Mouse (Mus musculus) myocyte (in vitro differentiated cells): ENCODE measurements around the gene Dpysl4. TPM values are rescaled to one million over a fixed set of nuclear protein-coding genes. Genes with fewer than 3 reads are reported as not detected.

ENCODE experiments used
- H3K27me3 ChIP-seq: one replicate; pipeline ENCODE4 v1.6.1; 2011; ENCODE audit not compliant: control insufficient read depth, insufficient read depth, insufficient read length
- H3K36me3 ChIP-seq: one replicate; pipeline ENCODE4 v1.6.1; 2011; ENCODE audit not compliant: control insufficient read depth, insufficient read depth
- H3K4me2 ChIP-seq: one replicate; pipeline ENCODE4 v1.6.1; 2011; ENCODE audit warnings: low read depth, control low read depth
- H3K4me3 ChIP-seq: one replicate; pipeline ENCODE4 v1.5.1; 2011; ENCODE audit warnings: mild to moderate bottlenecking, control low read depth, moderate library complexity
- H3K79me2 ChIP-seq: one replicate; pipeline ENCODE4 v1.6.1; 2011; ENCODE audit not compliant: control insufficient read depth, insufficient read depth
- H3ac ChIP-seq: one replicate; pipeline ENCODE4 v1.6.1; 2011; ENCODE audit not compliant: control insufficient read depth, insufficient read length
- CEBPB ChIP-seq: IDR thresholded peaks from 2 replicates; pipeline ENCODE4 v1.6.1; 2011; ENCODE audit warnings: mild to moderate bottlenecking, moderate library complexity; ENCODE audit not compliant: poor library complexity, insufficient read depth, severe bottlenecking
- E2F4 ChIP-seq: IDR thresholded peaks from one replicate; pipeline ENCODE4 v1.6.1; 2011; ENCODE audit warnings: mild to moderate bottlenecking, control low read depth, moderate library complexity; ENCODE audit not compliant: insufficient read depth
- MAX ChIP-seq: IDR thresholded peaks from one replicate; pipeline ENCODE4 v1.6.1; 2011; ENCODE audit warnings: low read depth, mild to moderate bottlenecking, control low read depth
- MYOD1 ChIP-seq, 3 experiments: IDR thresholded peaks; one replicate each; pipeline ENCODE4 v1.6.1; 2011; ENCODE audit warnings: control low read depth in 2 of 3, low read depth in 2 of 3, mild to moderate bottlenecking in 2 of 3, moderate library complexity in 1 of 3; ENCODE audit not compliant: insufficient read length in 2 of 3, control insufficient read depth in 1 of 3
- MYOG ChIP-seq, 3 experiments: IDR thresholded peaks; one replicate each; pipeline ENCODE4 v1.6.1; 2011; ENCODE audit warnings: control low read depth in 2 of 3, low read depth in 2 of 3, mild to moderate bottlenecking in 2 of 3; ENCODE audit not compliant: insufficient read length in 2 of 3, control insufficient read depth in 1 of 3, insufficient read depth in 1 of 3
- POLR2A ChIP-seq: IDR thresholded peaks from one replicate; pipeline ENCODE4 v1.6.1; 2011; ENCODE audit warnings: low read depth, mild to moderate bottlenecking, control low read depth, moderate library complexity; ENCODE audit not compliant: insufficient read length
- POLR2AphosphoS2 ChIP-seq: IDR thresholded peaks from one replicate; pipeline ENCODE4 v1.6.1; 2011; ENCODE audit warnings: low read depth, control low read depth; ENCODE audit not compliant: insufficient read length
- REST ChIP-seq: IDR thresholded peaks from one replicate; pipeline ENCODE4 v1.6.1; 2011; ENCODE audit warnings: mild to moderate bottlenecking, control low read depth, moderate library complexity; ENCODE audit not compliant: insufficient read depth, insufficient read length
- SRF ChIP-seq: IDR thresholded peaks from one replicate; pipeline ENCODE4 v1.6.1; 2011; ENCODE audit warnings: low read depth; ENCODE audit not compliant: control insufficient read depth, insufficient read length
- TCF12 ChIP-seq: IDR thresholded peaks from one replicate; pipeline ENCODE4 v1.6.1; 2011; ENCODE audit warnings: mild to moderate bottlenecking, control low read depth; ENCODE audit not compliant: poor library complexity, insufficient read depth, severe bottlenecking
- TCF3 ChIP-seq: IDR thresholded peaks from one replicate; pipeline ENCODE4 v1.6.1; 2011; ENCODE audit warnings: low read depth, control low read depth; ENCODE audit not compliant: insufficient read length
- USF1 ChIP-seq: IDR thresholded peaks from one replicate; pipeline ENCODE4 v1.6.1; 2011; ENCODE audit warnings: low read depth, mild to moderate bottlenecking, control low read depth, moderate library complexity
- polyA plus RNA-seq: library from polyadenylated mRNA; unstranded; fragments of >200 nt; fragmentation: generic; extraction: Trizol; gene quantifications from one replicate; pipeline ENCODE4 v1.2.1, GENCODE M21; 2012; ENCODE audit warnings: missing spikeins

Gene Dpysl4
- polyA plus RNA-seq, 1 experiment = not detected

- no peak for TF ChIP-seq TCF12
- TF ChIP-seq CEBPB = no peak
- no peak for TF ChIP-seq POLR2AphosphoS2
Observed at GRCm38 (mm10) chr7:139107908-139108650, 22.3 kb downstream of the Dpysl4 start.

GRCm38 (mm10) chr7:139119152-139119774 is 33.5 kb downstream of the Dpysl4 start:
- Histone ChIP-seq H3K4me3 (no peak overlapping the region), H3ac (no peak overlapping the region), H3K4me2 (no peak overlapping the region), H3K36me3 (no peaks in the 10 kb centered on the region), H3K27me3 (peaks cover 9% of the 10 kb centered on the region), H3K79me2 (no peaks in the 10 kb centered on the region)
- TF ChIP-seq POLR2A (no peak), REST (no peak), MAX (no peak), TCF12 (no peak), USF1 (no peak), CEBPB (no peak), POLR2AphosphoS2 (no peak), E2F4 (no peak), TCF3 (no peak), SRF (no peak), MYOD1 (IDR thresholded peaks at IDR 0.05; ENCODE audit: control insufficient read depth in 1 of 3, insufficient read length in 2 of 3, low read depth in 2 of 3) (no peak), MYOG (IDR thresholded peaks at IDR 0.05; ENCODE audit: control insufficient read depth in 1 of 3, insufficient read depth in 1 of 3, insufficient read length in 2 of 3, low read depth in 2 of 3) (no peak)

More at GRCm38 (mm10) chr7:139107908-139108650, 22.3 kb downstream of the Dpysl4 start:
- Histone ChIP-seq H3K79me2 (no peaks in the 10 kb centered on the region), H3ac (no peak overlapping the region), H3K4me2 (no peak overlapping the region), H3K4me3 (no peak overlapping the region), H3K27me3 (peaks cover 16% of the 10 kb centered on the region), H3K36me3 (no peaks in the 10 kb centered on the region)

GRCm38 (mm10) chr7:139119775-139120153 is 34.0 kb downstream of the Dpysl4 start:
- H3K4me3 ChIP-seq = no peak overlapping the region
- H3ac ChIP-seq = no peak overlapping the region
- no peaks in the 10 kb centered on the region for H3K79me2 ChIP-seq
- H3K27me3 ChIP-seq = peaks cover 9% of the 10 kb centered on the region
- TF ChIP-seq MYOD1 (IDR thresholded peaks at IDR 0.05; ENCODE audit: control insufficient read depth in 1 of 3, insufficient read length in 2 of 3, low read depth in 2 of 3) (no peak), MYOG (IDR thresholded peaks at IDR 0.05; ENCODE audit: control insufficient read depth in 1 of 3, insufficient read depth in 1 of 3, insufficient read length in 2 of 3, low read depth in 2 of 3) (no peak), TCF12 (no peak), USF1 (no peak), E2F4 (no peak), POLR2AphosphoS2 (no peak), SRF (no peak)
- H3K4me2 ChIP-seq = no peak overlapping the region
- no peaks in the 10 kb centered on the region for H3K36me3 ChIP-seq

GRCm38 (mm10) chr7:139125881-139126280 is 40.1 kb downstream of the Dpysl4 start:
- Histone ChIP-seq H3K4me3 (no peak overlapping the region), H3K79me2 (no peaks in the 10 kb centered on the region)
- TF ChIP-seq MAX (no peak), MYOG (IDR thresholded peaks at IDR 0.05; ENCODE audit: control insufficient read depth in 1 of 3, insufficient read depth in 1 of 3, insufficient read length in 2 of 3, low read depth in 2 of 3) (no peak), TCF3 (no peak), E2F4 (no peak), MYOD1 (IDR thresholded peaks at IDR 0.05; ENCODE audit: control insufficient read depth in 1 of 3, insufficient read length in 2 of 3, low read depth in 2 of 3) (no peak), REST (no peak), TCF12 (no peak), USF1 (no peak), POLR2A (no peak), SRF (no peak), CEBPB (no peak), POLR2AphosphoS2 (no peak)

GRCm38 (mm10) chr7:139126549-139126948 is 40.7 kb downstream of the Dpysl4 start:
- Histone ChIP-seq H3K79me2 (no peaks in the 10 kb centered on the region), H3K27me3 (peaks cover 9% of the 10 kb centered on the region), H3K36me3 (no peaks in the 10 kb centered on the region), H3K4me3 (no peak overlapping the region), H3K4me2 (no peak overlapping the region), H3ac (no peak overlapping the region)
- TF ChIP-seq E2F4 (no peak), POLR2AphosphoS2 (no peak), MYOG (IDR thresholded peaks at IDR 0.05; ENCODE audit: control insufficient read depth in 1 of 3, insufficient read depth in 1 of 3, insufficient read length in 2 of 3, low read depth in 2 of 3) (no peak), POLR2A (no peak), MYOD1 (IDR thresholded peaks at IDR 0.05; ENCODE audit: control insufficient read depth in 1 of 3, insufficient read length in 2 of 3, low read depth in 2 of 3) (no peak), SRF (no peak), MAX (no peak), CEBPB (no peak), REST (no peak)

More at GRCm38 (mm10) chr7:139125881-139126280, 40.1 kb downstream of the Dpysl4 start:
- no peak overlapping the region for H3ac ChIP-seq
- H3K4me2 ChIP-seq = no peak overlapping the region
- H3K36me3 ChIP-seq = no peaks in the 10 kb centered on the region
- peaks cover 12% of the 10 kb centered on the region for H3K27me3 ChIP-seq
